Mouse (Mus musculus) midbrain, embryonic 12.5 days (tissue): ENCODE measurements at regions not wholly inside any gene's neighbourhood (a gene's known extent, or its start where the extent isn't known, plus 50 kb on each side); places are given as distances from the start of the nearest gene placed in this dataset.
"Not testable (repeated sequence)": the region's sequence is repeated elsewhere in the genome, so short reads cannot be mapped to it uniquely, and the experiment has no call there.

Experiments used
- ATAC-seq: fragments of 200-750 bp; cut with Nextera tagmentation; 2 replicates; pipeline ENCODE4 v1.8.0; 2017; ENCODE audit warnings: low read depth, moderate TSS enrichment, moderate library complexity; ENCODE audit not compliant: low FRiP score
- H3K27ac ChIP-seq: fragments of 300-500 bp; sonication (generic); replicated peaks from 2 replicates; pipeline ENCODE4 v1.5.1; 2016; ENCODE audit warnings: mild to moderate bottlenecking
- H3K27me3 ChIP-seq: fragments of 300-500 bp; sonication (generic); 2 replicates; pipeline ENCODE4 v1.6.1; 2016; ENCODE audit warnings: mild to moderate bottlenecking
- H3K36me3 ChIP-seq: fragments of 300-500 bp; sonication (generic); 2 replicates; pipeline ENCODE4 v1.6.1; 2016
- H3K4me1 ChIP-seq: fragments of 300-500 bp; sonication (generic); 2 replicates; pipeline ENCODE4 v1.6.1; 2016
- H3K4me2 ChIP-seq: fragments of 300-500 bp; sonication (generic); replicated peaks from 2 replicates; pipeline ENCODE4 v1.6.1; 2016; ENCODE audit warnings: mild to moderate bottlenecking, moderate library complexity
- H3K4me3 ChIP-seq: fragments of 300-500 bp; sonication (generic); 2 replicates; pipeline ENCODE4 v1.5.1; 2016; ENCODE audit warnings: mild to moderate bottlenecking
- H3K9ac ChIP-seq: fragments of 300-500 bp; sonication (generic); replicated peaks from 2 replicates; pipeline ENCODE4 v1.6.1; 2016; ENCODE audit warnings: mild to moderate bottlenecking, moderate library complexity
- H3K9me3 ChIP-seq: fragments of 300-500 bp; sonication (generic); 2 replicates; pipeline ENCODE4 v1.6.1; 2016; ENCODE audit warnings: mild to moderate bottlenecking
- WGBS: fragments of 180-500 bp; shearing (Covaris S2); methylation state at CpG from one replicate; pipeline ENCODE4 v1.1.7; 2016; 5-methylcytosine and 5-hydroxymethylcytosine counted together

DNA sequence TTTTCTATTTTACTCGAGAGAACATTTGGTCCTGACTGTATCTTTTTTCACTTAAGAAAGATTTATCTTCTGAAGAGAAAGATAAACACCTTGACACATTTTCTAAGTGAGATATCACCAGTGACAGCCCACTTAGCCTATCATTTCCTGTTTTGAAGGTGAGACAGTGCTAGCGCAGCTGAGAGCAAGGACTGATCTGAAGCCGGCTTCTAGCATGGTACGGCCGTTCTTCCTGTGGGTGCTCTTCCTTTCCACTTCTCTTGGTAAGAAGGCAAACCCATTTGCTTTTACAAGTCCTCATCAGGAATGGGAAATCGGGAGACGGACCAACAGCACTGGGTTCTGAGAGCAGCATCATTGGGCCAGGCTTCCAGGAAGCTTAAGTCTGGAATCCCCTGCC is 293.1 kb downstream of the Dad1 start:
- no peak overlapping the region for H3K9ac ChIP-seq
- H3K4me1 ChIP-seq: no peaks in the 10 kb centered on the region
- H3K27me3 ChIP-seq: no peaks in the 10 kb centered on the region
- WGBS: 88% methylated on average over 7 of the region's 7 CpGs
- H3K4me2 ChIP-seq: no peak overlapping the region
- H3K27ac ChIP-seq: no peak overlapping the region
- no peaks in the 10 kb centered on the region for H3K9me3 ChIP-seq
- H3K36me3 ChIP-seq: no peaks in the 10 kb centered on the region
- H3K4me3 ChIP-seq: no peak overlapping the region
- no peak for ATAC-seq

- not testable (repeated sequence) for H3K4me1 ChIP-seq, H3K4me3 ChIP-seq, ATAC-seq, H3K9ac ChIP-seq, H3K36me3 ChIP-seq, H3K4me2 ChIP-seq, H3K9me3 ChIP-seq, H3K27ac ChIP-seq, H3K27me3 ChIP-seq
- 92% methylated on average over 29 of the region's 29 CpGs for WGBS
Measured at GRCm38 (mm10) chr14:53935791-53936231, 318.1 kb downstream of the Dad1 start.

GRCm38 (mm10) chr14:53935336-53935735 is 318.6 kb downstream of the Dad1 start:
- H3K36me3 ChIP-seq, H3K4me2 ChIP-seq, ATAC-seq, H3K4me1 ChIP-seq, H3K9ac ChIP-seq, H3K9me3 ChIP-seq, H3K27me3 ChIP-seq, H3K27ac ChIP-seq, H3K4me3 ChIP-seq: not testable (repeated sequence)
- 92% methylated on average over 10 of the region's 13 CpGs for WGBS

DNA sequence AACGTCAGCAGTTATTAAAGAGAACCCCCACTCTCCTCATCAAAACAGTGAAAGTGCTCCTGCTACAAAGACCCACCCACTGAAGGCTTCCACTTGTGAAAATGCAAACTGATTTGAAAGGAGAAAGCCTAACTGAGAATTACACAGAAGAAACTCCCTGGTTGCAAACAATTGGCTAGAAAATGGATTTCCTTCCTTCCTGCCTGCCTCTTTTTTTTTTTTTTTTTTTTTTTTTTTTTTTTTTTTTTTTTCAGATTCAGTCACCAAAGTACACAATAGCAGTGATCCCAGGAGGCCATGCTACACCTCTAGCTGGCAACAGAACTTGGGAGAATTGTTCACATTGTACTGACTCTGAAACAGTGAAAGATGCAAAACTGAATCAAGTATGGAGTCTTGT is 343.0 kb downstream of the Dad1 start:
- H3K27me3 ChIP-seq: no peaks in the 10 kb centered on the region
- H3K9me3 ChIP-seq: no peaks in the 10 kb centered on the region
- no peak overlapping the region for H3K27ac ChIP-seq
- H3K9ac ChIP-seq: no peak overlapping the region
- no peak for ATAC-seq
- WGBS: 69% methylated on average over 1 of the region's 1 CpGs
- H3K36me3 ChIP-seq: no peaks in the 10 kb centered on the region
- no peak overlapping the region for H3K4me2 ChIP-seq
- H3K4me1 ChIP-seq: no peaks in the 10 kb centered on the region
- no peak overlapping the region for H3K4me3 ChIP-seq

- Histone ChIP-seq H3K9ac (no peak overlapping the region), H3K4me3 (no peak overlapping the region), H3K4me1 (no peaks in the 10 kb centered on the region), H3K9me3 (0 out of 2 replicates have a peak, but pooled peaks cover 4% of the 10 kb centered on the region), H3K36me3 (no peaks in the 10 kb centered on the region), H3K4me2 (no peak overlapping the region), H3K27ac (no peak overlapping the region), H3K27me3 (no peaks in the 10 kb centered on the region)
- WGBS: 61% methylated on average over 3 of the region's 3 CpGs
- ATAC-seq: no peak
Measured at GRCm38 (mm10) chr14:53904578-53904977, 349.3 kb downstream of the Dad1 start.

GRCm38 (mm10) chr14:53901103-53901502 is 352.8 kb downstream of the Dad1 start:
- H3K9me3 ChIP-seq: 0 out of 2 replicates have a peak, but pooled peaks cover 4% of the 10 kb centered on the region
- no peak overlapping the region for H3K4me3 ChIP-seq
- ATAC-seq: no peak
- H3K4me2 ChIP-seq: no peak overlapping the region
- no peaks in the 10 kb centered on the region for H3K36me3 ChIP-seq
- no peaks in the 10 kb centered on the region for H3K27me3 ChIP-seq
- H3K27ac ChIP-seq: no peak overlapping the region
- no peaks in the 10 kb centered on the region for H3K4me1 ChIP-seq
- no peak overlapping the region for H3K9ac ChIP-seq
- 93% methylated on average over 1 of the region's 1 CpGs for WGBS

DNA sequence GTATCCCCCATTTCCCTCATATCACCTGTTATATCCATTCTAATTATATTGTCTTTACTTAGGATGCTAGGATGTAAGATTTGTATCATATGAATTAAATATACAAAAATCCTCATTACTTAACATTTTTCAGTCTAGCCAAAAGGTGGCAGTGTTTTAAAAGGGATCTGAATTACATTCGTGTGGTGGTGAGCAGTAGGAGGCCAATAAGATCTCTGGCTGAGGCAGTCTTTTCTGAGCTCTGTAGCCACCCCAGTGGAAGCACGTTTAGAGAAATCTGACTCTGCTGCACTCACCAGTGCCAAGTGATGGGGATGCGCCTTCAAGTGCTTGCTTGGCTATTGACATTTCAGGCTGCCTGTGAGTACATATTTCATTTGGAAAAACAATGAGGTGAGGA is 372.6 kb downstream of the Dad1 start:
- peak; percentile 52; the same call in 1 of the 2 replicates for ATAC-seq
- Histone ChIP-seq H3K27me3 (no peaks in the 10 kb centered on the region), H3K27ac (no peak overlapping the region), H3K36me3 (no peaks in the 10 kb centered on the region), H3K4me1 (no peaks in the 10 kb centered on the region), H3K4me2 (no peak overlapping the region), H3K4me3 (no peak overlapping the region), H3K9me3 (no peaks in the 10 kb centered on the region), H3K9ac (no peak overlapping the region)
- 15% methylated on average over 3 of the region's 3 CpGs for WGBS

GRCm38 (mm10) chr14:53876581-53876980 is 377.3 kb downstream of the Dad1 start:
- no peaks in the 10 kb centered on the region for H3K27me3 ChIP-seq
- no peaks in the 10 kb centered on the region for H3K36me3 ChIP-seq
- no peak overlapping the region for H3K27ac ChIP-seq
- no peak overlapping the region for H3K9ac ChIP-seq
- no peaks in the 10 kb centered on the region for H3K9me3 ChIP-seq
- no peaks in the 10 kb centered on the region for H3K4me1 ChIP-seq
- H3K4me2 ChIP-seq: no peak overlapping the region
- ATAC-seq: no peak
- H3K4me3 ChIP-seq: no peak overlapping the region
- WGBS: 71% methylated on average over 7 of the region's 7 CpGs

DNA sequence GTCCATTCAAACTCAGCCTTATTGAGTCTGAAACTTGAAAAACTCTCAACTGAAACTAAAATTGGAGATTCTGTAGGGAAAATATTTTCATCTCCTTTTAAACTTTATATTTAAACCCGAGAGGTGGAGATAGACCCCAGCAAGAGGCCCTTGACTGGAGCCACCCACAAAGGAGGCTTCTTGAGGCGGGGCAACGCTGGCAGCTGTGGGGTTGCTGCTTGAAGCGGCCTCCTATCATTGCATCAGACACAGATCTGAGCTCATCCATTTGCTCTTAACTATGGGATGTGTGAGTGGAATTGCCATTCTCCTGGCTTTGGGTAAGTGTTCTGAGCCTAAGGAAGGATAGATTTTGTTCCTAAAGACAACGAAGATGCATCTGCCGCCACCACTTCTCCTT is 378.2 kb downstream of the Dad1 start:
- no peak overlapping the region for H3K4me2 ChIP-seq
- no peaks in the 10 kb centered on the region for H3K36me3 ChIP-seq
- H3K4me3 ChIP-seq: no peak overlapping the region
- H3K4me1 ChIP-seq: no peaks in the 10 kb centered on the region
- no peak for ATAC-seq
- H3K27ac ChIP-seq: no peak overlapping the region
- 63% methylated on average over 6 of the region's 6 CpGs for WGBS
- no peak overlapping the region for H3K9ac ChIP-seq
- no peaks in the 10 kb centered on the region for H3K9me3 ChIP-seq
- H3K27me3 ChIP-seq: no peaks in the 10 kb centered on the region

- H3K4me3 ChIP-seq: no peak overlapping the region
- no peaks in the 10 kb centered on the region for H3K27me3 ChIP-seq
- H3K4me2 ChIP-seq: no peak overlapping the region
- no peaks in the 10 kb centered on the region for H3K36me3 ChIP-seq
- 74% methylated on average over 7 of the region's 7 CpGs for WGBS
- no peaks in the 10 kb centered on the region for H3K9me3 ChIP-seq
- 0 out of 2 replicates have a peak, but pooled peaks cover 3% of the 10 kb centered on the region for H3K4me1 ChIP-seq
- no peak for ATAC-seq
- no peak overlapping the region for H3K9ac ChIP-seq
- no peak overlapping the region for H3K27ac ChIP-seq
Measured at GRCm38 (mm10) chr14:53847049-53847448, 406.9 kb downstream of the Dad1 start.

DNA sequence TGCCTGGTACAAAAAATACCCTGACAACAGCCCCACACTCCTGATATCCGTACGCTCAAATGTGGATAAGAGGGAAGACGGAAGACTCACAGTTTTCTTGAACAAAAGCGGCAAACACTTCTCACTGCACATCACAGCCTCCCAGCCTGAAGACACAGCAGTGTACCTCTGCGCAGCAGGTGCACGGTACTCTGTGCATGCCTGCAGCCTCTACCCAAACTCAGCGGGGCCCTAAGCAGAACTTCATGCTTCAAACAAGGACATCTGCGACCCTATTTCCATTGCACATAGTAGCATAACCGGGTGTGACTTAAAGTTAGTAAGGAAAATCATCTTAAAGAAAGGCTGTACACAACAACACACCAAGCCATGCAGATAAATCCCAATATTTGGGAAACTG is 408.3 kb downstream of the Dad1 start:
- 0 out of 2 replicates have a peak, but pooled peaks cover 3% of the 10 kb centered on the region for H3K4me1 ChIP-seq
- H3K36me3 ChIP-seq: no peaks in the 10 kb centered on the region
- no peak for ATAC-seq
- H3K4me3 ChIP-seq: no peak overlapping the region
- no peak overlapping the region for H3K27ac ChIP-seq
- 93% methylated on average over 9 of the region's 9 CpGs for WGBS
- H3K4me2 ChIP-seq: no peak overlapping the region
- no peaks in the 10 kb centered on the region for H3K9me3 ChIP-seq
- no peak overlapping the region for H3K9ac ChIP-seq
- no peaks in the 10 kb centered on the region for H3K27me3 ChIP-seq

GRCm38 (mm10) chr14:53832553-53832952 is 421.4 kb downstream of the Dad1 start:
- 85% methylated on average over 3 of the region's 3 CpGs for WGBS
- no peak overlapping the region for H3K27ac ChIP-seq
- H3K4me2 ChIP-seq: no peak overlapping the region
- no peaks in the 10 kb centered on the region for H3K36me3 ChIP-seq
- no peak overlapping the region for H3K4me3 ChIP-seq
- H3K27me3 ChIP-seq: no peaks in the 10 kb centered on the region
- no peaks in the 10 kb centered on the region for H3K9me3 ChIP-seq
- no peak overlapping the region for H3K9ac ChIP-seq
- no peaks in the 10 kb centered on the region for H3K4me1 ChIP-seq
- no peak for ATAC-seq

GRCm38 (mm10) chr14:53831651-53832050 is 422.3 kb downstream of the Dad1 start:
- ATAC-seq: no peak
- 90% methylated on average over 6 of the region's 6 CpGs for WGBS
- H3K4me2 ChIP-seq: no peak overlapping the region

More at GRCm38 (mm10) chr14:53831651-53832050, 422.3 kb downstream of the Dad1 start:
- Histone ChIP-seq H3K9me3 (no peaks in the 10 kb centered on the region), H3K27me3 (no peaks in the 10 kb centered on the region), H3K9ac (no peak overlapping the region), H3K4me3 (no peak overlapping the region), H3K4me1 (no peaks in the 10 kb centered on the region), H3K27ac (no peak overlapping the region), H3K36me3 (no peaks in the 10 kb centered on the region)
